Mouse (Mus musculus) heart, adult 2 months (tissue): ENCODE measurements around the gene Fxn. TPM values are rescaled to one million over a fixed set of nuclear protein-coding genes. Genes with fewer than 3 reads are reported as not detected.

Experiments used
- DNase-seq, 2 experiments: peaks; one replicate each; pipeline ENCODE4 v3.0.0; 2021
- H3K27ac ChIP-seq: fragments of 200-600 bp; 2 replicates; pipeline ENCODE4 v1.8.1; 2022
- H3K27me3 ChIP-seq: fragments of 200-500 bp; 2 replicates; pipeline ENCODE4 v1.6.1; 2012; ENCODE audit warnings: mild to moderate bottlenecking, low read length, inconsistent platforms, mixed read lengths; ENCODE audit not compliant: control insufficient read depth, insufficient read depth
- H3K36me3 ChIP-seq: fragments of 200-500 bp; 2 replicates; pipeline ENCODE4 v1.6.1; 2012; ENCODE audit warnings: low read length, inconsistent platforms; ENCODE audit not compliant: control insufficient read depth, insufficient read depth
- H3K4me1 ChIP-seq: fragments of 200-500 bp; 2 replicates; pipeline ENCODE4 v1.6.1; 2011; ENCODE audit warnings: low read length; ENCODE audit not compliant: control insufficient read depth, insufficient read depth
- H3K4me3 ChIP-seq: fragments of 200-600 bp; 2 replicates; pipeline ENCODE4 v1.8.1; 2022
- H3K79me2 ChIP-seq: fragments of 200-500 bp; replicated peaks from 2 replicates; pipeline ENCODE4 v1.6.1; 2012; ENCODE audit warnings: mild to moderate bottlenecking, inconsistent platforms, low read length, moderate library complexity, mixed read lengths; ENCODE audit not compliant: control insufficient read depth, insufficient read depth
- H3K9ac ChIP-seq: fragments of 200-500 bp; 2 replicates; pipeline ENCODE4 v1.6.1; 2012; ENCODE audit warnings: low read depth, mild to moderate bottlenecking, control low read depth, inconsistent platforms, low read length, mixed read lengths
- CTCF ChIP-seq: fragments of 200-600 bp; IDR thresholded peaks from 2 replicates; pipeline ENCODE4 v1.8.1; 2022; ENCODE audit warnings: antibody characterized with exemption, mild to moderate bottlenecking, moderate library complexity
- EP300 ChIP-seq: fragments of 200-500 bp; IDR thresholded peaks from 2 replicates; pipeline ENCODE4 v1.6.1; 2011; ENCODE audit warnings: low read depth, low read length, control low read depth; ENCODE audit not compliant: insufficient read depth
- POLR2A ChIP-seq: fragments of 200-500 bp; IDR thresholded peaks from 2 replicates; pipeline ENCODE4 v1.6.1; 2011; ENCODE audit warnings: mild to moderate bottlenecking, low read depth, low read length, control low read depth; ENCODE audit not compliant: insufficient read depth
- WGBS: fragments of 180-500 bp; shearing (Covaris S2); methylation state at CpG from one replicate; pipeline ENCODE4 v1.1.7; 2018; 5-methylcytosine and 5-hydroxymethylcytosine counted together
- intact Hi-C: fragments of 180-260 bp; cut with DNase I; formaldehyde crosslinking; loops from one replicate; pipeline ENCODE4 v1.15.1; 2025
- polyA plus RNA-seq: library from polyadenylated mRNA; depleted of rRNA; stranded (reverse); fragments of >200 nt; gene quantifications from 2 replicates; pipeline ENCODE4 v1.2.3, GENCODE M21; 2012
- total RNA-seq, 2 experiments: library from RNA; stranded (reverse); gene quantifications; 2 replicates each; pipeline ENCODE4 v1.2.3; 2021

Fxn gene
- total and polyA plus RNA-seq, 3 experiments, result 26.6 to 33.0 (median 28.3) TPM

DNA sequence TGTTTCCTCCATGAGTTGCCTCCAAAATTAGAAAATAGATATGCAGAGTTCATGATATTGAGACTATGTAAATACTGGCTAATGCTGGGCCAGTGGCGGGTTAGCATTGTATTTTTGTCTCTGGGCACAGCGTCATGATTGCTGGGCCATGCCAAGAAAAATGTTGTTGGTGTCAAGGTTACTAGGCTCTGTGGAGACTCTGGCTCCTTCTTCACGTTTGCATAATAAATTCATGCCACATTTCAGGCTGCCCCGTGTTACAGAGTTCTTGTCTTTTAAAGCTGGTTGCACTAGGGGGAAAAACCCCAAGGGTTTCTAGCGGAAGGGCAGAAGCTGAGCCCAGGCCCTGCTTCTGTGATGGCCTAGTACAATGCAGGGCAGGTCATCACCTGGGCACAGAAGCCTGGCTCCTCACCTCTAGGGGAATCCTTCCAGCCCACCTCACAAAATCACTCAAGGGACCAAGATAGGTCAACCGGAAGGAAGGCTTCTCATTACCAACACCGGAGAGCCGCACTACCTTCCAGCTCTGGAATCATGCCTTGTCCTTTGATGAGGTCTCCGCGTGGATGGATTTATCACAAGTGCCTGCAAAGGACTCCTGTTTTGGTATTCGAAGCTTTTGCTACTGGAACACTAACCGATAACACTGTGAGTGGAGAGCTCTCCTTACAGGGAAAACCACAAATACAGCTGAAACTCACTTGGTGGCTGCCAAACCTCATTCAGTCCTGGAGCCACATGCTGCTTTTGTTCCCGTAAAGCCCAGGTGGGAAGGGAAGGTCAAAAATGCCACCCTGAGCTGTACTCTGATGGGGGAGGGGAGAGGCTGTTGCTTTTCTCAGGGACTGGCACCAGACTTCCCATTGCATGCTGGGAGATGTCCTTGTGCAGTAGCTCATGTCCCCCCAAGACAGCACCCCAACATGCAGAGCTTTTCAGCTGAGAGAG lies 27.1 kb upstream of the Fxn start:
- Histone ChIP-seq H3K4me3 (no peak overlapping the region), H3K9ac (peak overlapping the region; percentile 5; the same call in 1 of the 2 replicates), H3K36me3 (peaks cover 2% of the 10 kb centered on the region; the same call in 1 of the 2 replicates), H3K4me1 (peaks cover 3% of the 10 kb centered on the region; the same call in 1 of the 2 replicates), H3K27me3 (no peaks in the 10 kb centered on the region), H3K27ac (peak overlapping the region; percentile 92), H3K79me2 (no peaks in the 10 kb centered on the region)
- intact Hi-C loops, result loop anchor here (10.0 kb wide), 1 partner anchor 97 kb away; no protein-coding TSS in a partner anchor
- 34% methylated on average over 13 of the region's 13 CpGs for WGBS
- TF ChIP-seq EP300 (peak; percentile 31; the same call in 1 of the 2 replicates), CTCF (no peak)
- DNase-seq, result peak; percentile 35 to 69

DNA sequence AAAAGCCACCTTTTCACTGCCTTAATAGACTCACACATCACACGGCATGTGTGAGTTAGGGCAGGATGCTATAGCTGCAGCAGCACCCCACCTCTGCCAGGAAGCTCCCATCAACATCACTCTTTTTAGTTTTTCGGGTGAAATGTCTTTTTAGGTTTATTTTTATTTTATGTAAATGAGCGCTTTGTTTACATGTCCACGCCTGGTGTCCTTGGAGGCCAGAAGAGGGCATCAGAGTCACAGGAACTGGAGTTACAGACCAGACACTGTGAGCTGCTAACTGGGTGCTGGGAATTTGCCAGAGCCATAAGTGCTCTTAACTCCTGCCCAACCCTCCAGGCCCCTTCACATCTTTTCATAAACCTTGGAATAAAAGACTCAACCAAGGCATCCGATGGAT lies 25.9 kb upstream of the Fxn start:
- TF ChIP-seq CTCF (peak; percentile 36), POLR2A (no peak)
- no peak overlapping the region for H3K27ac ChIP-seq
- H3K79me2 ChIP-seq, result no peaks in the 10 kb centered on the region
- no peaks in the 10 kb centered on the region for H3K27me3 ChIP-seq
- intact Hi-C loops, result loop anchor here (10.0 kb wide), 1 partner anchor 98 kb away; no protein-coding TSS in a partner anchor
- DNase-seq, result no peak
- WGBS, result 87% methylated on average over 5 of the region's 5 CpGs
- H3K36me3 ChIP-seq, result peaks cover 2% of the 10 kb centered on the region; the same call in 1 of the 2 replicates
- no peak overlapping the region for H3K4me3 ChIP-seq
- H3K9ac ChIP-seq, result no peak overlapping the region
- no peaks in the 10 kb centered on the region for H3K4me1 ChIP-seq

DNA sequence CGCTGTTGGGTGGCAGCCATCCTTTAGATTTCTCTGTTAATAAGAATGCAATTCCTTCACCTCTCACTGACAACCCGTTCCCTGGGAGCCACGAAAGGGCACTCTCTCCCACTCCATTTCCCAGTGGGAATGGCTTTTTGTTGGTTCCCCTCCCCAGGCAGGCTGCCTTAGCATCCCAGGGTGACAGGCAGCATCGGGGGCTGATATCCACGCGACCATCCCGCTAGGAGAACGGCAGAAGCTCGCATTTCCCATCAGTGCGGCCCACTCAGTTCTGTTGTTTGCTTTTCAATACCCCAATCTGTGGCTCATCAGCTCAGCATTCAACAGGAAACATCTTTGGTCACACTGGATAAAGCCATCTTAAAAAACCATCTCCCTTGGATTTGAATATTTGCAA lies 21.8 kb upstream of the Fxn start:
- no peaks in the 10 kb centered on the region for H3K27me3 ChIP-seq
- H3K4me1 ChIP-seq, result peaks cover 3% of the 10 kb centered on the region; the same call in 1 of the 2 replicates
- H3K9ac ChIP-seq, result no peak overlapping the region
- intact Hi-C loops, result loop anchor here (2.0 to 10.0 kb wide), 4 partner anchors 21 to 570 kb away; partner anchors contain the start of gene Fam122a
- H3K79me2 ChIP-seq, result no peaks in the 10 kb centered on the region
- no peak for DNase-seq
- TF ChIP-seq CTCF (no peak), POLR2A (no peak), EP300 (no peak)
- H3K36me3 ChIP-seq, result no peaks in the 10 kb centered on the region
- H3K4me3 ChIP-seq, result no peak overlapping the region
- WGBS, result 71% methylated on average over 10 of the region's 10 CpGs
- no peak overlapping the region for H3K27ac ChIP-seq

DNA sequence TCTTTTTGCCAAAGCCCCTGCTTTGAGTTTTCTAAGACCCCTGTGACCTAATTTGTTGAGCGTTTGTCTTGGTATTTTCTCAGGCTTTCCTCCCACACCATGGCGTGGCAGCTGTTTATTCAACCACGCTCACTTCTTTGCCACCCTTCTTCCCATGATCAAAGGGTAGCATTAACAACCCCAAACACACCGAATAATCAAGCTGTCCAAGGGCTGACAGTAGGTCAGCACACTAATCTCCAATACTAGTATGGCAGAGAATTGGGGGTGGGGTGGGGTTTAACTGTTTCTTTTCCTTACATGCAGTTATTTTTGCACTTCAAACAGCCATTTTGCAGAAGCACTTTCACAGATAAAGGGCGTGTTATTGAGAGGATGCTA lies 21.4 kb upstream of the Fxn start:
- TF ChIP-seq EP300 (no peak), CTCF (no peak), POLR2A (no peak)
- intact Hi-C loops, result loop anchor here (2.0 to 10.0 kb wide), 6 partner anchors 21 to 571 kb away; partner anchors contain the start of gene Fam122a
- H3K4me1 ChIP-seq, result peaks cover 3% of the 10 kb centered on the region; the same call in 1 of the 2 replicates
- no peaks in the 10 kb centered on the region for H3K79me2 ChIP-seq
- no peak overlapping the region for H3K4me3 ChIP-seq
- H3K27me3 ChIP-seq, result no peaks in the 10 kb centered on the region
- H3K9ac ChIP-seq, result no peak overlapping the region
- 47% methylated on average over 5 of the region's 5 CpGs for WGBS
- no peak overlapping the region for H3K27ac ChIP-seq
- no peak for DNase-seq
- H3K36me3 ChIP-seq, result no peaks in the 10 kb centered on the region

DNA sequence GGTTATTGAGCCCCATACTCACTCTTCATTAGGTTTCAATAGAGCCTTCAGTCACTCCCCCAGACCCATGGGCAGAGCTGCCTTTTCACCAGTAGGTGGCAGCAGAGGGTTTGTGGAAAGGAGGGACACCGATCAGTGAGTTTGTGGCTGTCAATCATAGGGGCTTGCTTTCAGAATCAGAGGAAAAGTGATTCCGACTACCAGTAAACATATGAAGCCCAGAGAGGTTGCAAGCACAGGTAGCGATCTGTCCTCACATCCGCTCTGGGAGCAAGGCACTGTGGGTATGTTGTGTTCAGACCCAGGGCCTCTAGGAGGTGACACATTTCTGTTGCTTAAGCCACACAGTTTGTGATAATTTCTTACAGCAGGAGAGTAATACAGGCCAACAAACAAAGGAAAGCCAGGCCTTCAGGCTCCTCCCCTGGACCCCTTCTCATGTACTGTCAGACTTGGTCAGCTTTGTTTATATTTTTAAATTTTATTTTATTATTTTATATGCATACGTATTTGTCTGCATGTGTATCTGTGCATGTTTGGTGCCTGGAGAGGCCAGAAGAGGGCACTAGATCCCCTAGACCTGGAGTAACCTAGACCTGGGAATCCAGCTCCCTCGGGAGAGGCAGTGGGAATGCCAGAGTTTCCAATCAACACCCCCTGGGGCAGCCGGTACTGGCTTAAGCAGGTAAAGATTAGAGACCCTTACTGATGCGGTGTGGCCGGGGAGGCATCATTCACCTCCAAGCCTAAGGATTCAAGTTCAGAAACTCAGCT lies 20.8 kb upstream of the Fxn start:
- peak; percentile 52 to 63 for DNase-seq

More for the DNA sequence above, 20.8 kb upstream of the Fxn start:
- Histone ChIP-seq H3K36me3 (no peaks in the 10 kb centered on the region), H3K4me3 (peak overlapping the region; percentile 40), H3K4me1 (peaks cover 3% of the 10 kb centered on the region; the same call in 1 of the 2 replicates), H3K79me2 (no peaks in the 10 kb centered on the region), H3K27ac (peak overlapping the region; percentile 22), H3K27me3 (no peaks in the 10 kb centered on the region), H3K9ac (peak overlapping the region; percentile 44)
- intact Hi-C loops, result loop anchor here (2.0 to 10.0 kb wide), 5 partner anchors 104 to 571 kb away; partner anchors contain the start of gene Fam122a
- TF ChIP-seq CTCF (peak; percentile 78), EP300 (0 out of 2 replicates have a peak, but pooled peaks have one; percentile 39), POLR2A (no peak)
- WGBS, result 7% methylated on average over 9 of the region's 9 CpGs
